Mouse (Mus musculus) intestine, embryonic 16.5 days (tissue): ENCODE data around the gene Ttc24. TPM values are rescaled to one million over a fixed set of nuclear protein-coding genes. Genes with fewer than 3 reads are reported as not detected.

Experiments used
- ATAC-seq: fragments of 200-750 bp; cut with Nextera tagmentation; 2 replicates; pipeline ENCODE4 v1.8.0; 2017; ENCODE audit warnings: moderate TSS enrichment, moderate library complexity
- H3K27ac ChIP-seq: fragments of 300-500 bp; sonication (generic); 2 replicates; pipeline ENCODE4 v1.5.1; 2014; ENCODE audit warnings: mild to moderate bottlenecking, low read length
- H3K27me3 ChIP-seq: fragments of 300-500 bp; sonication (generic); replicated peaks from 2 replicates; pipeline ENCODE4 v1.6.1; 2014; ENCODE audit warnings: low read length, control low read depth, mixed read lengths; ENCODE audit not compliant: control insufficient read depth, insufficient read depth
- H3K36me3 ChIP-seq: fragments of 300-500 bp; sonication (generic); 2 replicates; pipeline ENCODE4 v1.6.1; 2014; ENCODE audit warnings: low read length, control low read depth; ENCODE audit not compliant: control insufficient read depth, insufficient read depth
- H3K4me1 ChIP-seq: fragments of 300-500 bp; sonication (generic); 2 replicates; pipeline ENCODE4 v1.6.1; 2014; ENCODE audit warnings: low read length, control low read depth, mixed read lengths; ENCODE audit not compliant: control insufficient read depth, insufficient read depth
- H3K4me2 ChIP-seq: fragments of 300-500 bp; sonication (generic); 2 replicates; pipeline ENCODE4 v1.6.1; 2014; ENCODE audit warnings: low read depth, low read length, control low read depth
- H3K4me3 ChIP-seq: fragments of 300-500 bp; sonication (generic); 2 replicates; pipeline ENCODE4 v1.5.1; 2014; ENCODE audit warnings: mild to moderate bottlenecking, low read length
- H3K9ac ChIP-seq: fragments of 300-500 bp; sonication (generic); 2 replicates; pipeline ENCODE4 v1.6.1; 2014; ENCODE audit warnings: low read depth, low read length
- H3K9me3 ChIP-seq: fragments of 300-500 bp; sonication (generic); 2 replicates; pipeline ENCODE4 v1.6.1; 2016; ENCODE audit warnings: low read length, control low read depth; ENCODE audit not compliant: control insufficient read depth
- WGBS: fragments of 180-500 bp; shearing (Covaris S2); extraction: QIAGEN DNeasy Blood & Tissue Kit; methylation state at CpG from one replicate; pipeline ENCODE4 v1.1.7; 2014; 5-methylcytosine and 5-hydroxymethylcytosine counted together
- polyA plus RNA-seq: library from polyadenylated mRNA; unstranded; fragments of >200 nt; fragmentation: Nextera tagmentation; extraction: Ambion mirVana; gene quantifications from 2 replicates; pipeline ENCODE4 v1.2.1, GENCODE M21; 2015

Ttc24 gene
- polyA plus RNA-seq, 1 experiment from 2014 or later = not detected

DNA sequence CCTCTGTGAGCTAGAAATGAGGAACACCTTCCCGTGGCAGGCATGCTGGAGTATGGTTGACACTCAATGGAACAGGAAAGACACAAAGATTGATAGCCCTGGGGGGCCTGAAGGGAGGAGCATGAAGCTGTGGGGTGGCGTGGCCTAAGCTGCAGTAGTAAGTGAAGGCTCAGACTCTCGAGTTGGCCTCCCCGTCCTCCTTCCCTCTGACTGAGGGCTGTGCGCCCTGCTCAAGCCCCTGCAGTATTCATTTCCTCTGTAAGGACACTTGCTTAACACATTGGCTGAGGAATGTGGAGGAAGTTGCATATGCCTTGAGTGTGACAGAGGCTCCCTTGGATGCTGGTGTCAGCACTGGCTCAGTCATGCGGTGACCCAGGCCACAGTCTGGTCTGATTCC lies 24.5 kb upstream of the Ttc24 start:
- H3K27me3 ChIP-seq = no peaks in the 10 kb centered on the region
- no peak for ATAC-seq
- peaks cover 3% of the 10 kb centered on the region; the same call in 1 of the 2 replicates for H3K36me3 ChIP-seq
- no peaks in the 10 kb centered on the region for H3K4me1 ChIP-seq
- no peak overlapping the region for H3K4me2 ChIP-seq
- H3K4me3 ChIP-seq = no peak overlapping the region
- 81% methylated on average over 6 of the region's 6 CpGs for WGBS
- no peaks in the 10 kb centered on the region for H3K9me3 ChIP-seq
- H3K9ac ChIP-seq = no peak overlapping the region
- 0 out of 2 replicates have a peak overlapping the region, but pooled peaks have one; percentile 0 for H3K27ac ChIP-seq

DNA sequence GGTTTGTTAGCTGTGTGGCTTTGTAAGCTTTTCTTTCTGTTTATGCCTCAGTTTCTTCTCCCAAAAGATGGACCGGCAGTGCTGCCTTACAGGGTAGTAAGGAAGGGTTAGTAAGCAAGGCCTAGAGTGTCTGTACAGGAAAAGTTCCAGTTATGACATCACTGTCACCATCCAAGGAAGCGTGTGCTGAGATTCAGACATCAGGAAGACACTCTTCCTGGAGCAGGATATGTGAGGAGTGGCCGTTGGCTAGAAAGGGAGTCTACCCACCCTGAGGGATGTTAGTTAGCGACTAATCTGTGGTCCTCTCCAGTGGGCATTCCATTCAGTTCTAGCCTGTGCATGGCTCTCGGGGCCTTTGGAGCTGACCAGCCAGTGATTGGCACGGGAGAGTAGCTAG lies 24.1 kb upstream of the Ttc24 start:
- Histone ChIP-seq H3K9me3 (no peaks in the 10 kb centered on the region), H3K9ac (no peak overlapping the region), H3K36me3 (peaks cover 3% of the 10 kb centered on the region; the same call in 1 of the 2 replicates), H3K4me2 (no peak overlapping the region), H3K4me1 (no peaks in the 10 kb centered on the region), H3K27ac (0 out of 2 replicates have a peak overlapping the region, but pooled peaks have one; percentile 0), H3K4me3 (no peak overlapping the region), H3K27me3 (no peaks in the 10 kb centered on the region)
- ATAC-seq = no peak
- 83% methylated on average over 6 of the region's 6 CpGs for WGBS

DNA sequence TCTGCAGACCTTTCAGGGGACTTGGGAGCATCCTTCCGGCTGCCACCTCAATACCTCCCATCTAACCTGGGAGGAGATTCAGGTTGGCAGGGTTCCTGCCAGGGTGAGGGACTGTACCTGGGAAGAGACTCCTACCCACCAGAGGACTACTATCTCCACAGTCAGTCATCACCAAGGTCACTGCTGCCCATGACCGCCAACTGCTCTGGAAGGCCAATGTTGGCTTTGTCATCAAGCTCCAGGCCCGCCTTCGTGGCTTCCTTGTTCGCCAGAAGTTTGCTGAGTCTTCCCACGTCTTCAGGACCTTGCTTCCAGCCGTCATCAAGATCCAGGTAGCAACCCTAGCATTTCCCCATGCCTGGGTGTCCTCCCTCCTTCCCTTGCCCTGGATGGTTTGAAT lies 23.6 kb upstream of the Ttc24 start:
- Histone ChIP-seq H3K9ac (no peak overlapping the region), H3K27ac (no peak overlapping the region), H3K27me3 (no peaks in the 10 kb centered on the region), H3K4me2 (no peak overlapping the region), H3K4me3 (no peak overlapping the region), H3K9me3 (no peaks in the 10 kb centered on the region), H3K36me3 (peaks cover 3% of the 10 kb centered on the region; the same call in 1 of the 2 replicates), H3K4me1 (no peaks in the 10 kb centered on the region)
- ATAC-seq = no peak
- WGBS = 87% methylated on average over 7 of the region's 7 CpGs

DNA sequence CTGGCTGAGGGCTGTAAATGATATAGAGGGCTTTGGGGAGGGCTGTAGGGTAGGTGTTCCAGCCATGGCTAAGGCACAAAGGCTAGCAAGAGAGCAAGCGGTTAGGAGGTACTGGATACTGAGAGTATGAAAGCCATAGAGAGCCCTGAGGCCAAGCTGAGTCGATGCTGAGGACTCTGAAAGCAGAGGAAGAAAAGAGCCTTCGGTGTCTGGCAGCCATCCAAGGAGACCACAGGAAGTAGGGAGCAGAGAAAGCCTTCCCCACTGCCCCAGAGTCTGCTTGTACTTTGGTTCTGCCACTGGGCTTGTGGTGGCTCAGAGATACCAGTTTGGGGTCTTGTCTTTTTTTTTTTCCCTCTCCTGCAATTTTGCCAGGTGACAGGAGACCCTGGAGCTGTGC lies 22.1 kb upstream of the Ttc24 start:
- Histone ChIP-seq H3K27ac (no peak overlapping the region), H3K9ac (no peak overlapping the region), H3K4me2 (no peak overlapping the region), H3K36me3 (peaks cover 3% of the 10 kb centered on the region; the same call in 1 of the 2 replicates), H3K9me3 (no peaks in the 10 kb centered on the region), H3K4me1 (no peaks in the 10 kb centered on the region), H3K4me3 (no peak overlapping the region), H3K27me3 (no peaks in the 10 kb centered on the region)
- WGBS = 71% methylated on average over 3 of the region's 3 CpGs
- no peak for ATAC-seq

DNA sequence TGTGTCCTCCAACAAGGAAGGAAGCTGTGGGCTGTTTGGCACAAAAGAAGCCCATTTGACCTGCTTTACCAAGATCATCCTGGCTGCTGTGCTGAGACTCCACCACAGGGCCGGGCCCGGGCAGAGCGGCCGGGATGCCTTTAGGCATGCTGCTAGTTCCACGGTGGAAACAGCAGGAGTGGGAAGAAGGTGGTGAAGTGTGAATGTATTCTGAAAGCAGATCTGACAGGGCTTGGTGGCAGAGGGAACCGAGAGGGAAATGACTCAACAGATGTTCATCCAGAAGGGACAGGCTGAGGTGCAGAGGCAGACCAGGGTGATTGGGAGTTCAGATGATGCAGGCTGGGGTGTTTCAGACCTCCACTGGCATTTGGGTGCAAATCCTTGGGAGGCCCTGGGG lies 19.6 kb upstream of the Ttc24 start:
- 0 out of 2 replicates have a peak, but pooled peaks cover 4% of the 10 kb centered on the region for H3K36me3 ChIP-seq
- WGBS = 92% methylated on average over 6 of the region's 6 CpGs
- H3K27me3 ChIP-seq = no peaks in the 10 kb centered on the region
- H3K4me2 ChIP-seq = no peak overlapping the region
- no peak overlapping the region for H3K27ac ChIP-seq
- ATAC-seq = no peak
- H3K9ac ChIP-seq = no peak overlapping the region
- no peaks in the 10 kb centered on the region for H3K9me3 ChIP-seq
- H3K4me3 ChIP-seq = no peak overlapping the region
- H3K4me1 ChIP-seq = no peaks in the 10 kb centered on the region

DNA sequence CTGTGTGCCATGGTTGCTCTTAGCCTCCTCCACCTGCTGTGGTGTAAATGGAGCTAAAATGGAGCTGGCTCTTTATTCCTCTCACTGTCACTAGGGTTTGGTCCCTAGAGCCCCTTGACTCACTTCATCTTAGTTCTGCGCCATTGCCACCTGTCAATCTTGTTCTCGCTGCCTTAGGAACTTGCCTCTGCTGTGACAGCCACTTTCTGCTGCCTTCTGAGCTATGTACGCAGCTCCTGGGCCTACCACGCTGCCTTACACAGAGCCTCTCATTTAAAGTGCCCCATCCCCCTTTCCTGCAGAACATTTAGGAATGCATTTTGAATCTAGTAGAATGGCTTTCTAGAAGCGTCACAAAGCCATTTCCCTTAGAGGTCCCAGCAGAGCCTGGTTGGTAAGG lies 16.0 kb upstream of the Ttc24 start:
- H3K4me3 ChIP-seq = no peak overlapping the region
- H3K4me1 ChIP-seq = no peaks in the 10 kb centered on the region
- peaks cover 18% of the 10 kb centered on the region; the same call in 1 of the 2 replicates for H3K36me3 ChIP-seq
- no peak overlapping the region for H3K4me2 ChIP-seq
- WGBS = 92% methylated on average over 5 of the region's 5 CpGs
- no peak for ATAC-seq
- no peaks in the 10 kb centered on the region for H3K9me3 ChIP-seq
- no peaks in the 10 kb centered on the region for H3K27me3 ChIP-seq
- H3K9ac ChIP-seq = no peak overlapping the region
- H3K27ac ChIP-seq = no peak overlapping the region

DNA sequence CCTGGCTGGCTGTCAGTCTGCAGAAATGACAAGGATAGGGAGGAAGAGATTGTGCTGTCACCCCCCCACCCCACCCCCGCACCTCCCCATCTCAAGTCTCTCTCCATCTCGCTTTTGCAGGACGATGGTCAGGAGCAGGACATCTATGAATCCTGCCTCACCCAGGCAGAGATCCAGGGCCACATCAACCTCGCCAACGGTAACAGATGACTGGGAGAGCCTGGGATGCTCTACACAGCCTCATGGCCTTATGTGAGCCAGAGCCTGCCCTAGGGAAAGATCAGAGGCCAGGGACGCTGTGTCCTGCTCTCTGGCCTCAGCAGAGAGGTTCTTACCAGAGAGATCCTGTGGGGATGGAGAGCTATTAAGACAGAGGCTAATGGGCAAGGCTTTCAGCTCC lies 12.5 kb upstream of the Ttc24 start:
- Histone ChIP-seq H3K4me3 (no peak overlapping the region), H3K4me2 (no peak overlapping the region), H3K36me3 (peaks cover 22% of the 10 kb centered on the region), H3K27ac (no peak overlapping the region), H3K27me3 (no peaks in the 10 kb centered on the region), H3K9ac (no peak overlapping the region), H3K4me1 (no peaks in the 10 kb centered on the region), H3K9me3 (no peaks in the 10 kb centered on the region)
- no peak for ATAC-seq
- WGBS = 94% methylated on average over 6 of the region's 6 CpGs

DNA sequence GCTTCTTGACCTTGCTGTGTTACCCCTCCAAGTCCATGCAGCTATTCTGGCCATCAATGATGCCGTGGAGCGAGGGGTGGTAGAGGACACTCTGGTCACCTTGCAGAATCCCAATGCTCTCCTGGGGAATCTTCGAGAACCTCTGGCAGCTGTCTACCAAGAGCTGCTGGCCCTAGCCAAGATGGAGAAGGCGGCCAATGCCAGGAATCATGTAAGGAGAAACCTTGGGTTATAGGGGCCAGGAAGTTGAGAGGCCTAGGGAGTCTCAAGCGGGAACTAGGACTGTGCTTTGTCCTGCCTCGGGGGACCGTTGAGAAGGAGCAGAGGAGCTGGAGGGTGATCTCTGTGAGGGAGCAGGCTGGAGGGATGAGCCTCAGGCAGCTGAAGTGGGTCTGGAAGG lies 12.0 kb upstream of the Ttc24 start:
- Histone ChIP-seq H3K4me2 (no peak overlapping the region), H3K36me3 (peaks cover 22% of the 10 kb centered on the region), H3K4me3 (no peak overlapping the region), H3K9ac (no peak overlapping the region), H3K27me3 (no peaks in the 10 kb centered on the region), H3K4me1 (no peaks in the 10 kb centered on the region), H3K9me3 (no peaks in the 10 kb centered on the region), H3K27ac (no peak overlapping the region)
- WGBS = 96% methylated on average over 7 of the region's 7 CpGs
- ATAC-seq = no peak

DNA sequence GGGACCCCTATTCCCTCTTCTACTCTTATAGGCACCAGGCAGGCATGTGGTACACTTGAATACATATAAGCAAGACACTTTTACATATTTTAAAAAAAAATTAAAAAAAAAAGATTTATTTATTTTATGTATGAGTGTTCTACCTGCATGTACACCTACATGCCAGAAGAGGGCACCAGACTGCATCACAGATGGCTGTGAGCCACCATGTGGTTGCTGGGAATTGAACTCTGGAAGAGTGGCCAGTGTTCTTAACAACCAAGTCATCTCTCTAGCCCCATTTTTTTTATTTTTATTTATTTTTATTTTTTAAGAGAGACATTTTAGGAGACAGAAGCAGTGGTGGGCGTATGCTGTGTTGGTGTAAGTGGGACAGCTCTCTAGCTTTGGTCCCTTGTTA lies 9.6 kb upstream of the Ttc24 start:
- Histone ChIP-seq H3K4me1 (peaks cover 2% of the 10 kb centered on the region), H3K9ac (no peak overlapping the region), H3K4me3 (no peak overlapping the region), H3K4me2 (no peak overlapping the region), H3K36me3 (peaks cover 18% of the 10 kb centered on the region), H3K9me3 (no peaks in the 10 kb centered on the region), H3K27me3 (no peaks in the 10 kb centered on the region), H3K27ac (no peak overlapping the region)
- no peak for ATAC-seq
- WGBS = 72% methylated on average over 1 of the region's 1 CpGs

DNA sequence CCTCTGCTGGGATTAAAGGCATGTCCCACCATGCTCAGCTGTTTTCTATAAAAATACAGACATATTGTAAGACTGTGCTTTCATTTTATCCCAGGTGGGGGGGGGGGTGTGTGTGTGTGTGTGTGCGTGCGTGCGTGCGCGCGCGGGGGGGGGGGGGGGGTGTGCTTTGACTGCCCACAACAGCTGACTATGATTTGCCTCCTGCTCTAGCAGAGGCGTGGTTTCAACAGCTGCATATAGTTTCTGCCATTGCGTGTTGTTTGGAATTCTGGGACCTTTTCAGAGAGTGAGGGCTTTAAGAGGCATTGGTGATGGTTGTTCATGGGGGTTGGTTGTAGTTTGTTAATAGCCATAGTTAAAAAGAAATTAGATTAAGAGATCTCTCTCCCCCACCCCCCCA lies 7.4 kb upstream of the Ttc24 start:
- Histone ChIP-seq H3K27ac (no peak overlapping the region), H3K9me3 (no peaks in the 10 kb centered on the region), H3K9ac (no peak overlapping the region), H3K36me3 (peaks cover 11% of the 10 kb centered on the region), H3K27me3 (no peaks in the 10 kb centered on the region), H3K4me3 (no peak overlapping the region), H3K4me1 (peaks cover 9% of the 10 kb centered on the region), H3K4me2 (no peak overlapping the region)
- WGBS = over 99% methylated on average over 6 of the region's 9 CpGs
- ATAC-seq = no peak
